Mouse (Mus musculus): ENCODE results near the gene Duox1. TPM values are rescaled to one million over a fixed set of nuclear protein-coding genes. Genes with fewer than 3 reads are reported as not detected.

The Duox1 gene
- polyA plus RNA-seq, 1 experiment from 2014 or later: 0.15 TPM

GRCm38 (mm10) chr2:122348531-122349131 lies 33.2 kb downstream of the Duox1 start:
- Histone ChIP-seq H3K4me3 (ENCODE audit: low read depth, low read length) (peak overlapping the region; percentile 44), H3K9ac (replicated peaks; ENCODE audit: low read depth, low read length) (peak overlapping the region; percentile 63), H3K9me3 (ENCODE audit: control insufficient read depth, low read length) (no peaks in the 10 kb centered on the region), H3K36me3 (ENCODE audit: control insufficient read depth, insufficient read depth, low read length) (peaks cover 3% of the 10 kb centered on the region; the same call in 1 of the 2 replicates), H3K4me1 (ENCODE audit: control insufficient read depth, insufficient read depth, low read length) (peaks cover 36% of the 10 kb centered on the region), H3K27ac (ENCODE audit: low read depth, low read length) (peak overlapping the region; percentile 96), H3K27me3 (ENCODE audit: control insufficient read depth, insufficient read depth, low read length) (no peaks in the 10 kb centered on the region), H3K4me2 (ENCODE audit: low read depth, low read length) (peak overlapping the region; percentile 54)
- ATAC-seq (ENCODE audit: low read depth): peak; percentile 83
- WGBS: under 1% methylated on average over 54 of the region's 63 CpGs

GRCm38 (mm10) chr2:122349136-122349785 lies 33.8 kb downstream of the Duox1 start:
- no peaks in the 10 kb centered on the region for H3K27me3 ChIP-seq (ENCODE audit: control insufficient read depth, insufficient read depth, low read length)
- peak overlapping the region; percentile 96 for H3K27ac ChIP-seq (ENCODE audit: low read depth, low read length)
- H3K9ac ChIP-seq (replicated peaks; ENCODE audit: low read depth, low read length): peak overlapping the region; percentile 63
- peak; percentile 28 for ATAC-seq (ENCODE audit: low read depth)
- H3K9me3 ChIP-seq (ENCODE audit: control insufficient read depth, low read length): no peaks in the 10 kb centered on the region
- WGBS: 10% methylated on average over 14 of the region's 14 CpGs
- peaks cover 7% of the 10 kb centered on the region; the same call in 1 of the 2 replicates for H3K36me3 ChIP-seq (ENCODE audit: control insufficient read depth, insufficient read depth, low read length)
- peaks cover 41% of the 10 kb centered on the region for H3K4me1 ChIP-seq (ENCODE audit: control insufficient read depth, insufficient read depth, low read length)
- peak overlapping the region; percentile 44 for H3K4me3 ChIP-seq (ENCODE audit: low read depth, low read length)
- peak overlapping the region; percentile 54 for H3K4me2 ChIP-seq (ENCODE audit: low read depth, low read length)

DNA sequence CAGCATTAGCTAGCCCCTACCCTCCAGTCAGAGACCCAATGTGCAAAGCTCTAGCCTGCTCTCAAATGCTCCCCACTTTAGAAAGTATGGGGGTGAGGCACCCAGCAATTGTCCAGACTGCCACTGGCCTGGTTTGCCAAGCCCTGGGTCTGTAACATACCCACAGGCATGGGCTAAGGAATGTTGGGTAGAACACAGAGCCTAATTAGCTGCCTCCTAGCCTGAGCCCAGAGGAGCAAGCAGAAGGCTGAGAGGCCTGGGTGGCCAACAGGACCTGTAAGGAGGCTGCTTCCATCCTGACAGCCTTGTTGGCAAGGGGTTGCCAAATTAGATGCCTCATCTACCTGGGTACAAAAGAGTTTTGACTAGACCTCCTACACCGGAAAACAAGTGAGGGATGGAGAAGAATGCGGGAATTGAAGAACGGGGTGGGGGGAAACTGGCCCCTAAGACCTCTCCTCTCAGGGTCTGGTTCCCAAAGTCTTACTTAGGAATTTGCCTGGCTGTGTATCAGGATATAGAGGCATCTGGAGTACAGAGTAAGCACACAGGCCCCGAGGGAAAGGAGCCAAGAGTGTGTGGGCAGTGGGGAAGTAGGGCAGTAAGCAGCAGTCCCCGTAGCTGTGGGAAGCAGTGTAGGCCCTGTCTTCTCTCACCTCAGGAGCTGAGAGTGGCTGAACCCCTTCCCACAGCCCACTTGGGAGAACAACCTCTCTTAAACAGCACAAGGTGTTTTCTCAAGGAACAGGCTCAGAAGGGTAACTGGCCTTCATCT lies 35.9 kb downstream of the Duox1 start:
- H3K9me3 ChIP-seq (ENCODE audit: control insufficient read depth, low read length): no peaks in the 10 kb centered on the region
- ATAC-seq (ENCODE audit: low read depth): no peak
- H3K9ac ChIP-seq (replicated peaks; ENCODE audit: low read depth, low read length): no peak overlapping the region
- H3K27me3 ChIP-seq (ENCODE audit: control insufficient read depth, insufficient read depth, low read length): no peaks in the 10 kb centered on the region
- H3K36me3 ChIP-seq (ENCODE audit: control insufficient read depth, insufficient read depth, low read length): peaks cover 16% of the 10 kb centered on the region; the same call in 1 of the 2 replicates
- peaks cover 47% of the 10 kb centered on the region for H3K4me1 ChIP-seq (ENCODE audit: control insufficient read depth, insufficient read depth, low read length)
- H3K4me3 ChIP-seq (ENCODE audit: low read depth, low read length): no peak overlapping the region
- no peak overlapping the region for H3K4me2 ChIP-seq (ENCODE audit: low read depth, low read length)
- WGBS: 54% methylated on average over 5 of the region's 5 CpGs
- peak overlapping the region; percentile 85 for H3K27ac ChIP-seq (ENCODE audit: low read depth, low read length)

GRCm38 (mm10) chr2:122351931-122352329 lies 36.5 kb downstream of the Duox1 start:
- Histone ChIP-seq H3K36me3 (ENCODE audit: control insufficient read depth, insufficient read depth, low read length) (peaks cover 19% of the 10 kb centered on the region; the same call in 1 of the 2 replicates), H3K27me3 (ENCODE audit: control insufficient read depth, insufficient read depth, low read length) (no peaks in the 10 kb centered on the region), H3K4me2 (ENCODE audit: low read depth, low read length) (no peak overlapping the region), H3K4me3 (ENCODE audit: low read depth, low read length) (no peak overlapping the region), H3K4me1 (ENCODE audit: control insufficient read depth, insufficient read depth, low read length) (peaks cover 47% of the 10 kb centered on the region), H3K9me3 (ENCODE audit: control insufficient read depth, low read length) (no peaks in the 10 kb centered on the region), H3K27ac (ENCODE audit: low read depth, low read length) (peak overlapping the region; percentile 85), H3K9ac (replicated peaks; ENCODE audit: low read depth, low read length) (no peak overlapping the region)
- WGBS: 7% methylated on average over 4 of the region's 4 CpGs
- ATAC-seq (ENCODE audit: low read depth): peak; percentile 38

DNA sequence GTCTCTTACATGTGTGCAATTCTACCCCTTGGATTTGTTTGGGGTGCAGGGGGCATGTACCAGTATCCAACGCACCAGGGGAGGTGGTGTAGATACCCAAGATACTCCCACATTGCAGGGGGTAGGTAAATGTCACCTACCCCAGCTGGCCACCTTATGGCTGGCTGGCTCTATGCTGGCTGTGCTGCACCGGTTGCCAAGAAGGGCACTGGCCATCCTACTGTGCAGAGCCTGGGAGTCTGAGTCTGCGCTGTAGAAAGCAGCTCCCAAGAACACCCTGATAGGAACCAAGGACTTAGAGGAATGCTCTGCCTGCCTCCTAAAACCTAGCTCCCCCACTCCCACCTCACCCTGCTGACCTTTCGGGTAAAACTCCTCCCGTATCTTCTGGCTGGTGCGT lies 37.5 kb downstream of the Duox1 start:
- Histone ChIP-seq H3K4me2 (ENCODE audit: low read depth, low read length) (no peak overlapping the region), H3K4me3 (ENCODE audit: low read depth, low read length) (no peak overlapping the region), H3K27ac (ENCODE audit: low read depth, low read length) (peak overlapping the region; percentile 57; the same call in 1 of the 2 replicates), H3K4me1 (ENCODE audit: control insufficient read depth, insufficient read depth, low read length) (peaks cover 44% of the 10 kb centered on the region), H3K36me3 (ENCODE audit: control insufficient read depth, insufficient read depth, low read length) (peaks cover 19% of the 10 kb centered on the region; the same call in 1 of the 2 replicates), H3K9ac (replicated peaks; ENCODE audit: low read depth, low read length) (no peak overlapping the region), H3K27me3 (ENCODE audit: control insufficient read depth, insufficient read depth, low read length) (no peaks in the 10 kb centered on the region), H3K9me3 (ENCODE audit: control insufficient read depth, low read length) (no peaks in the 10 kb centered on the region)
- WGBS: 78% methylated on average over 6 of the region's 6 CpGs
- ATAC-seq (ENCODE audit: low read depth): no peak

DNA sequence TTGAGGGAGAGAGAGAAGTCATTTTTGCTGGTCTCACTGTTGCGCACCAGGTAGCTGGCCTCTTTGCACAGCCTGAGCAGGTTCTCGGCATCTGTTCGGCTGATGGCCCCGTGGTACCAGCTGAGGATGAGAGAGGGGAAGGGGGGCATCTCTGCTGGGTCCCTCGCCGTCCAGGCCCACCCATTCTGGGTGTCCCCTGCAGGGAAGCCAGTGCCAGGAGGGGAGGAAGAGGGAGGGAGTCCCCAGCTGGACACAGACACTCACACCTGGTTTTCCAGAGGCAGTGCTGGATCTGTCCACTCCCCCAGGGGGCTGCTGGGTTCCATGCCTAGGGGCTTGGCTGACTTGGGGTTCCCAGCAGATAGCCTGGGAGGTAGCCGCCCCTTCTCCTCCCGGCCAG lies 38.3 kb downstream of the Duox1 start:
- WGBS: 72% methylated on average over 8 of the region's 8 CpGs
- Histone ChIP-seq H3K4me2 (ENCODE audit: low read depth, low read length) (no peak overlapping the region), H3K36me3 (ENCODE audit: control insufficient read depth, insufficient read depth, low read length) (peaks cover 19% of the 10 kb centered on the region; the same call in 1 of the 2 replicates), H3K9ac (replicated peaks; ENCODE audit: low read depth, low read length) (0 out of 2 replicates have a peak overlapping the region, but pooled peaks have one; percentile 3), H3K27ac (ENCODE audit: low read depth, low read length) (peak overlapping the region; percentile 57), H3K4me1 (ENCODE audit: control insufficient read depth, insufficient read depth, low read length) (peaks cover 43% of the 10 kb centered on the region), H3K4me3 (ENCODE audit: low read depth, low read length) (no peak overlapping the region), H3K27me3 (ENCODE audit: control insufficient read depth, insufficient read depth, low read length) (no peaks in the 10 kb centered on the region), H3K9me3 (ENCODE audit: control insufficient read depth, low read length) (no peaks in the 10 kb centered on the region)
- ATAC-seq (ENCODE audit: low read depth): no peak

DNA sequence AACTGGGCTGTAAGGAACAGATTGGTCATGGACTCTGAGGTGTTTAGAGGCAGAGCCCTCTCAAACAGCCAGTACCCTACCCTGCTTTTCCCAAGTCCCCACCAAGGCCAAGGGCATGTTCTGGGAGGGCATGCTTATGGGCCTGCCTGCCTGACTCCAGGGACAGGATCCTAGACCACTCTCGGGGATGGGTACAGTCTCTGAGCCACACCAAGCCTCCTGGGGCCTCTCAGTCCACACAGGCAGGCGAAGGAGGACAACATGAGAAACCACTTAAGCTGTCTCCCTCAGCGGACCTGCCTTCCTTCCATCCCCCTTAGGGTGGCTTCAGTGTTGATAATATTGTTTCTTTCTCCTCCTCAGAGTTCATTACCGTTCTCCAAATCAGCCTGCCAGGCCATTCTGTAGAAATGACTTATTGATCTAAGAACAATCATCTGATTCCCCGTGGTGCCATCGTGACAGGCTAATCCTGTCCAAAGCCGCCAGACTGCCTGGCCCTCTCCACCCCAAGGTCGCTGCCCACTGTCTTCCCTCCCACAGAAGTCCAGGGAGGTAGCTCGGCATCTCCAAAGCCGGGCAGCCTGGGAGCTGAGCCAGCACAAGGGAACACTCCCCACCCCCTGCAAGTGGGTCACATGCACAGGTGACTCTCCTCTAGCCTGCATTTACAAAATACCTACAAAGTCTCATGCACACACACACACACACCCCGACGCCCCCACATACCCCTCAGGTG lies 38.9 kb downstream of the Duox1 start:
- no peaks in the 10 kb centered on the region for H3K9me3 ChIP-seq (ENCODE audit: control insufficient read depth, low read length)
- no peak overlapping the region for H3K4me3 ChIP-seq (ENCODE audit: low read depth, low read length)
- no peaks in the 10 kb centered on the region for H3K27me3 ChIP-seq (ENCODE audit: control insufficient read depth, insufficient read depth, low read length)
- WGBS: 51% methylated on average over 12 of the region's 12 CpGs
- 0 out of 2 replicates have a peak overlapping the region, but pooled peaks have one; percentile 3 for H3K9ac ChIP-seq (replicated peaks; ENCODE audit: low read depth, low read length)
- no peak for ATAC-seq (ENCODE audit: low read depth)
- peaks cover 39% of the 10 kb centered on the region for H3K4me1 ChIP-seq (ENCODE audit: control insufficient read depth, insufficient read depth, low read length)
- peaks cover 19% of the 10 kb centered on the region; the same call in 1 of the 2 replicates for H3K36me3 ChIP-seq (ENCODE audit: control insufficient read depth, insufficient read depth, low read length)
- peak overlapping the region; percentile 57; the same call in 1 of the 2 replicates for H3K27ac ChIP-seq (ENCODE audit: low read depth, low read length)
- H3K4me2 ChIP-seq (ENCODE audit: low read depth, low read length): no peak overlapping the region

- Histone ChIP-seq H3K27ac (ENCODE audit: low read depth, low read length) (no peak overlapping the region), H3K9ac (replicated peaks; ENCODE audit: low read depth, low read length) (no peak overlapping the region), H3K4me2 (ENCODE audit: low read depth, low read length) (no peak overlapping the region), H3K27me3 (ENCODE audit: control insufficient read depth, insufficient read depth, low read length) (no peaks in the 10 kb centered on the region), H3K9me3 (ENCODE audit: control insufficient read depth, low read length) (no peaks in the 10 kb centered on the region), H3K36me3 (ENCODE audit: control insufficient read depth, insufficient read depth, low read length) (peaks cover 19% of the 10 kb centered on the region; the same call in 1 of the 2 replicates), H3K4me3 (ENCODE audit: low read depth, low read length) (no peak overlapping the region), H3K4me1 (ENCODE audit: control insufficient read depth, insufficient read depth, low read length) (peaks cover 34% of the 10 kb centered on the region)
- no peak for ATAC-seq (ENCODE audit: low read depth)
- WGBS: 95% methylated on average over 5 of the region's 5 CpGs
Observed at GRCm38 (mm10) chr2:122355389-122355788, 39.9 kb downstream of the Duox1 start.
